Mouse (Mus musculus) left cerebral cortex, adult 8-10 months (tissue): ENCODE data around the gene Olfr504. TPM values are rescaled to one million over a fixed set of nuclear protein-coding genes. Genes with fewer than 3 reads are reported as not detected.
"Not testable (repeated sequence)": the region's sequence is repeated elsewhere in the genome, so short reads cannot be mapped to it uniquely, and the experiment has no call there.

Experiments used
- DNase-seq, 2 experiments: peaks; one replicate each; pipeline ENCODE4 v3.0.0; 2022; ENCODE audit warnings: low spot score in 2 of 2
- total RNA-seq, 4 experiments: library from RNA; stranded (reverse); gene quantifications; 2 replicates each; pipeline ENCODE4 v1.2.4; 2022

Olfr504 gene
- not detected for total RNA-seq

DNA sequence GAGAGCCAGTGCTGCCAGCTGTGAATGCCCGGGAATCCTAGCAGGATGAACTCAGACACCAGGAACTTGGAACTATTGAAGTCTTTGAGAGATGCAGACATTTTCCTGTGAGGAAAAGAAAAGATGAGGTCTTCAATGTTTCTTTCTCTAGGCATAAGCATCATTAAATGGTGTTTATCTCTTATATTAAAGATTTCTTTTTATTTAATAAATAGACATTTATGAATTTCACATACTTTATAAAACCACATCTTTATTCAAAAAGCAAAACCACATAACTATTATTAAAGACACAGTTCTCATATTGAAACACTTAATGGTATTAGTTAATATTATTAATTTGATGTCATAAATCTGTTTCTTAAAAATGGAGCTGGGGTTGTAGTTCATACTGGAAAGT lies at the start of gene Olfr504:
Gene Olfr504 (minus strand): TSS at position 101 of the 400 bp plus-strand sequence.
- DNase-seq: no peak

DNA sequence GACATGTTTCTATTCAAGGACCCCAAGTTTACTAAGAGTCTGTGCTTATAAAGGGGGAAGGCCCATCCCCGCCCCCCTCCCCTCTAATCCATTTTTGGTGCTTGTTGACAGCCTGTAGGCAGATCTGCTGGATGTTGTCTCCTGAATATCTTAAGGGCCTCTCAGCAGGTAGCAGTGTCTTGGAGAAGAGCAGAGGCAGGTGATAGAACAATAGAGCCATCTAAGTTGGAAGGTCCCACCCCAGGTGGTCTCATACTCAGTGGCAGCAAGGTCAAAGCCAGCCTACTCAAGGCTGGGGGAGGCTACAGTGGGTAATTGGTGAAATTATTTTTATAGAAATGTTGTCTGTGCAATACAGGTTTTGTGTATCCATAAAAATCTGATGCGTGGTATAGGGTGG lies 48.5 kb upstream of the Olfr504 start:
- DNase-seq: no peak

GRCm38 (mm10) chr7:108610487-108610886 lies 44.9 kb upstream of the Olfr504 start, which contains the start of gene Olfr506:
TSS of gene Olfr506 (plus strand) at chr7:108610787.
- no peak for DNase-seq

DNA sequence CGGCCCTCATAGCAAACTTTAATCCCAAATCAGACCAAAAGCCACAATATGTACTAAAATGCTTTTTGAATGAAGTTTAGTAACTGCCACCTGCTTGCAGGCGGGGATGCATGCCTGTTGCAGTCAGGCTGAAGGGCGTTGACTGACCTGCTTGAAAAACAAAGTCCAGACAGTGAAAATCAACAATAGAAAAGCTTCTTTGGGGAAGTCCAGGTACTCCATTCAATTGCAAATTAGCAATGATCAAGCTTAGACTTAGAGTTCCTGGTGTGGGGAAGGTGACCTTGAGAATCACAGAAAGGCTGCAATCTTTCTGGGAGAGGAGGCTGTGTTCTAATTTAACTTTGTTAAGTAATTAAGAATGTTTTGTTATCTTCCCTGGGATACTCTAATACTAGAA lies 36.3 kb upstream of the Olfr504 start:
- DNase-seq: not testable (repeated sequence)

DNA sequence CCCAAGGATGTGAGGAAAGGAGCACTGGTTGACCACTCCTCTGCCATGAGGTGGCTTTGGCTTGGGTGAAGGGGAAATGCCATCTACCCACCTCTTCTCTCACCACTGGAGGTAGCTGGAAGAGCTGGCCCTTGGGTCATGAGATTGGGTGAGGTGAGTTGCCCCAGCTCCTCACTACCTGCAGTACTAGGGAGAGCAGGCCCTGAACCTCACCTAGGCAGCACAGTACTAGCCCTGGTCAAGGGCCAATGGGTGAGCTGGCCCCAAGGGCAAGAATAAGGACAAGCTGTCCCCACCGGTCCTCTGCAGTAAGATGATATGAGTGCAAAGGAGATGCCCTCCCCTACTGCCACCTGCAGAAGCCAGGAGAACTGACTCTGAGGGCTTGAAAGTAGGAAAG lies 24.2 kb upstream of the Olfr504 start:
- DNase-seq: no peak

GRCm38 (mm10) chr7:108544227-108544626 lies 21.4 kb downstream of the Olfr504 start, which contains the start of gene Olfr503:
TSS of gene Olfr503 (plus strand) at chr7:108544527.
- not testable (repeated sequence) for DNase-seq

DNA sequence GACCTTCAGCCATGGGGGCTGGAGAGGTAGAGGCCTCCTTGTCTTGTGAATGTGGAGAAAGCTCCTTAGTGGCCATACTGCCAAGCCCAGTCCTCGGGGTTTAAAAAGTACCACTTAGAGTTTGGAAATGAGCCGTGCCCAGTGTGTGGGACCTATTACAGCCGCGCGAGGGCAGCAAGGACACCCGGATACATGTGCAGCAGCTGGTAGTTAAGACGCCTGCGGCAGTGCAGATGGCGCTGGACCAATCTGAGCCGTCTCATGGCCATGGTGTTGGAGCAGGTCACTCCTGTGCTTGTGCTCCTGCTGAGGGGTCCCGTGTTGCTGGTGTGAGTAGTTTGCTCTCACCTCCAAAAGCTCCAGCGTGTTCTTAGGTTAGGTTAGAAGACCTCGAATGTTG lies 23.2 kb downstream of the Olfr504 start:
- DNase-seq: no peak

DNA sequence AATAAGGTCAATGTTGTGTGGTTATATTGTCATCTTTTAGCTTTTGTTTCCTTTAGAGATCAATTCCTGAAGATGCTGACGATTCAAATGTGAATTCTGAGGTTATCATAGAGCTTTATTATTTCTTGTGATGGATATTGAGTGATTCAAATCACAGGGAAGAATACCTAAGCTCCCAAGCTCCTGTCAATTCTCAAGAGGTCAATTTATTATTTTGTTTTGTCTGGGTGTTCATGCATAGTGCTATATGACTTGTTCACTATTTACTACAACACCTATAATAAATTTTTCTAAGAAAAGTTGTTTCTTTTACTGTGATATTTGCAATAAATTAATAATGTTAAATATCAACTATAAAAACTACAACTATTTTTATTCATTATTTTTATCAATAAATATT lies 40.6 kb downstream of the Olfr504 start, which contains the start of gene Olfr502:
Gene Olfr502 (minus strand): TSS at position 101 of the 400 bp plus-strand sequence.
- no peak for DNase-seq

Other genes starting within 250 kb of the Olfr504 start
- not detected for gene Olfr492, start 242.1 kb downstream of the Olfr504 start, total RNA-seq
- gene Olfr493, start 218.8 kb downstream of the Olfr504 start, total RNA-seq: not detected
- not detected for gene Olfr494, start 200.5 kb downstream of the Olfr504 start, total RNA-seq
- gene Olfr495, start 172.6 kb downstream of the Olfr504 start, total RNA-seq: not detected
- gene Olfr497, start 145.4 kb downstream of the Olfr504 start, total RNA-seq: not detected
- not detected for gene Olfr498, start 100.5 kb downstream of the Olfr504 start, total RNA-seq
- not detected for gene Olfr502, start 40.7 kb downstream of the Olfr504 start, total RNA-seq
- not detected for gene Olfr503, start 21.3 kb downstream of the Olfr504 start, total RNA-seq
- gene Olfr506, start 45.0 kb upstream of the Olfr504 start, total RNA-seq: not detected
- not detected for gene Olfr507, start 56.0 kb upstream of the Olfr504 start, total RNA-seq
- gene Olfr508, start 64.2 kb upstream of the Olfr504 start, total RNA-seq: not detected
- gene Olfr509, start 86.1 kb upstream of the Olfr504 start, total RNA-seq: not detected
- gene Olfr510, start 100.6 kb upstream of the Olfr504 start, total RNA-seq: not detected
- not detected for gene Olfr512, start 147.5 kb upstream of the Olfr504 start, total RNA-seq
- gene Olfr513, start 185.2 kb upstream of the Olfr504 start, total RNA-seq: not detected